Mouse (Mus musculus) adrenal gland, postnatal 36 days (tissue): ENCODE measurements around the gene Ttc34. TPM values are rescaled to one million over a fixed set of nuclear protein-coding genes. Genes with fewer than 3 reads are reported as not detected.
A peak's percentile ranks its signal among the peaks of the same experiment; 100 is the strongest.

Experiments used
- DNase-seq, 2 experiments: peaks; one replicate each; pipeline ENCODE4 v3.0.0; 2021; ENCODE audit warnings: mixed read lengths in 1 of 2
- total RNA-seq, 2 experiments: library from RNA; stranded (reverse); gene quantifications; 2 replicates each; pipeline ENCODE4 v1.2.3; 2021

The Ttc34 gene
- total RNA-seq, 2 experiments from 2014 or later: 0.16 TPM; not detected in 1

DNA sequence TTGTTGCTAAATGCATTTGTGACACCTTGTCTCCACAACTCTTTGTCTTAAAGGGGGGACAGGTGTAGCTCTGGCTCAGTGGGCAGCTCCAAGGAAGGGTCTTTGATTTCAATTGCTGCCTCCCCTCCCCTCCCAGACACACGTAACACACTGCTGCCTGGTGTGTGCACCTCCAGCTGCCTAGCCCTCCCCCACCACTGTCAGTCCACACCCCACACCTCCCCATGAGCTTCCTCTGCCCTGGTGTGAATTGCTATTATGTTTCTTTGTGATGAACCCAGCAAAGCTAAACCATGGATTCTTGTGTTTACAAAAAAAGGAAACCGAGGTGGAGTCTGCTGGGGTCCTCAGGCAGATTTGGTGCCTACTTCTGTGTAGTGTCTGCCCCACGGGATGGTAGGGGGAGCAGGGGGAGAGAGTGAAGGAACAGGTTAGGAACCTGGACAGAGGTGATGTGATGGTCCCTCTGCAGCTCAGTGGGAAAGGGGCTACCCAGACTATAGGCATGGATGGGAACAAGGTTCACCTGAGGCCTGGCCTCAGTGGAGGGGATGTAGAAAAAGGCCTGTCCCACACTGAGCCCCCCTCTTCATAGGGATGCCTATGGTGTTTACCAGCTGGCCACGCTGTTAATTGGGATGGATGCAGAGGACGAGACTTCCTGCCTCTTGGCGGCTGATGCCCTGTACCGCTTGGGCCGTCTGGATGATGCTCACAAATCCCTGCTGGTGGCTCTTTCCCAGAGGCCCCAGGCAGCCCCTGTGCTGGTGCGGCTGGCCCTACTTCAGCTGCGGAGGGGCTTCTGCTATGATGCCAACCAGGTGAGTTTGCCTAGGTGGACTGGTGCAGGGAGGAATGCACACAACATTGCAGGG is 20.3 kb downstream of the Ttc34 start:
- no peak for DNase-seq

DNA sequence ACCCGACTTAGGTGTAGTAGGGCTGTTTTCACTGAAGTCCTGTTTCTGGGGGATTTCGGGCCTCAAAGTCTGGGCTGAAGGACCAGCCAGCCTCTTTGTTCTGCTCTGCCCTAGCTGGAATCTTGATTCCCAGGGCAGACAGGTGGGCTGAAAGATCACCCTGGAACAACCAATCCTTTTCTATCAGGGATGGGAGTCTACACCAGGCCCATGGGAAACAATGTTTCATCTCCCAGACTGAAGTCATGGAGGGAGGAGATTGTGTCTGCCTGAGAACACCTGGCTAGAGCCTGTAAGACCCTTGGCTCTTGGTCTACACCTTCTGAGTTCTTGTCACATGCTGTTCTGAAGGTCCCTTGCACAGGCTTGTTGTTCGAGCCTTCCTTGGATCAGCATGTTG is 21.3 kb downstream of the Ttc34 start:
- no peak for DNase-seq

DNA sequence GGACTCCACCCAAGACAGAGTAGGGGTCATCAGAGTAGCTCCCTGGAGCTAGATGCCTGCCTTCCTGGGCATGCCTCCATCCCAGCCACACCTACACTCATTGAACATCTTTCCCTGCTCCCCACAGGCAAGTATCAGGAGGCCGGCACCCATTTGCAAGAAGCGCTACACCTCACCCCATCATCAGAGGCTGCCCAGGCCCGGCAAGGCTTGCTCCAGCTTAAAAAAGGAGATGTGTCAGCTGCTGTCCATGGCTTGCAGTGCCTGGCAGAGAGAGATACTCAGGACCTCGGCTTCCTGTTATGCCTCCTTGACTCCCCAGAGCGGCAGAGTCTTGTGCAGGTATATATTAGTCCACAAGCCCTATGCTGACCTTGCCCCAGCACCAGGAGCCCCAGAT is 24.7 kb downstream of the Ttc34 start:
- DNase-seq: no peak

DNA sequence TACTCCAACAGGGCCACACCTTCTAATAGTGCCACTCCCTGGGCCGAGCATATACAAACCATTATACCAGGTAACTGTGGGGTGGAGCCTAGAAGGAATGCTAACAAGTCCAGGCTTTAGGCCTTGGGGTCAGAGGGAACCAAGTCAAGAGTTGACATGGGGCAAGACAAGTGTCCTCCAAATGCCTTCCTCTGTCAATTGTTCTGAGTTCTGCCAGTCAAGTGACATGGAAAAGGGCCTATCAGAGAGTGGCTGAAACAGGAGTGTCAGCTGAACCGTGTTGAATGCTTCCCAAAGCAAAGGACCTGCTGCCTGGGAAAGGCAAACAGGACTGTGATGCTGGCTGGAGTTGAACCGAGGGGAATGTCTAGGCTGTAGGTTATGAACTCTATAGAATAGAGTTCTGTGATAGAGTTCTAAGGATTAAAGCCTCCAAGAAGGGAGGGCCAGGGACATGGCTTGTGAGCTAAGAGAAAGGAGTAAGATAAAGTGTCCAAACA is 26.2 kb downstream of the Ttc34 start:
- DNase-seq: no peak

DNA sequence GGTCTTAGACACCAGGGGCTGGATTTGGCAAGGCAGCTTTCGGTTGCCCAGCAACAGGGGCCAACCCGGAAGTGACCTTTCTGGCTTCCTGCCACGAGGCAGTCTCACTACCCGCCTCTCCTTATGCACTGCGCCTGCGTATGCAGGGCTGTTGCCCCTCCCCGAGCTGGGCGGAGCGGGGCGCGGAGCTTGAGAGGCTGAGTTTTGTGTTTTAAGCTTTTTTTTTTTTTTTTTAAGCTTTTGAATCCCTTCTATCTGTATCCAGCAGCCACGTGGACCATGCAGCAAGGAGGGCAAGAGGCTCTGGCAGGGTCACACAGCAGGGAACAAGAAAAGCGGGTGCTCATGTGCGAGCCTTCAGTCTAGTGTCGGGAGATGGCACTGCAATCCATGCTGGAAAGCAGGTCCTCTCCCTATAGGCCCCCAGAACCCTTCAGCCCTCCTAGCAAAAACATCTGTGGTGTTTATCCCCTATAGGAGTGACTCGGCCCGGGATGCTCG is 27.1 kb downstream of the Ttc34 start:
- peak; percentile 93 to 96 for DNase-seq

DNA sequence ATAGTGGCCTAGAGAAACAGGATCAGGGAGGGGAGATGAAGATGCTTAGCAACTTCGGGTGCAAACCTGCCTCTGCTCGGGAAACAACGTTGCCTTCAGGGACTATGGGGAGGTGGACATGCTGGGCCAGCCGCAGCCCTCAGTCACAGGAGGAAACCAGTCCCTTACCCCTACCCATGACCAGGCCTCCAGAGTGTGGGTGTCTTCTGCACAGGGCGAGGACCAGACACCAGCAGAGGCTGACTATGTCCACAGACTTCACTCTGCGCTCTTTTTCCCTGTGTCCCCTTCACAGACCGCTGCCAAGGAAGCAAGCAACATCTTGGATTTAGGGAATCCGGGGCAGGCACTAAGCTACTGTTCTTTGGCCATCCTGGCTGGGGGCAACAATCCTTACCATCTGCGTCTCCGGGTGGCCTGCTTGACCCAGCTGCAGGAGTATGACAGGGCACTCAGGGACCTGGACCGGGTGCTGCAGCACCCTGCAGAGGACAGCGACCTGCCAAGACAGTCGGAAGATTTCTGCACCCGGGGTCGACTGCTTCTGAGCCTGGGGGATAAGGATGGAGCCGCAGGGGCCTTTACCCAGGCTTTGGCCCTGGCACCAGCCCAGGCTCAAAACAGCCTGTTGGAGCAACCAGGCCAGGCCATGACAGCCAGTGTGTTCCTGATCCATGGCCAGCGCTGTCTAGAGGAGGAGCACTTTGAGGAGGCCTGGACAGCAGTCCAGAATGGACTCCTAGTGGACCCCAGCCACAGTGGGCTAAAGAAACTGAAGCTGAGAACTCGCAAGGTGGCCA is 27.9 kb downstream of the Ttc34 start:
- no peak for DNase-seq

DNA sequence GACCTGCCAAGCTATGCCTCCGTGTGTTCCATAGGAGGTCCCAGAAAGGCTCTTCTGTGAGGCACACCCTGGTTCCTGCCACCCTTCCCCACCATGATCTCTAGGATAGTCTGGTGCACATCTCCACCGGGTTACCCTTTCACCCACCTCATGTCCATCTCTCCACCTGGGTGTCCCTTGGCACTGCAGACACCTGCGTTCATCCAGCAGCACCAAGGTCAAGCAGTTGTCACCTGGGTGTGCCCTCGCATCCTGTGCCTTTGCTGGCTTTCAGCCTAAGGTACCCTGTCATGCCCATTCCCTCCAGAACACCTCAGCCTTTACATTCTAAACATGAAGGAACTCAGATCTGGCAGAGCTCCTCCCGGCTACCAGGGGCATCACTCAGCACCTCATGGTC is 29.1 kb downstream of the Ttc34 start:
- no peak for DNase-seq

DNA sequence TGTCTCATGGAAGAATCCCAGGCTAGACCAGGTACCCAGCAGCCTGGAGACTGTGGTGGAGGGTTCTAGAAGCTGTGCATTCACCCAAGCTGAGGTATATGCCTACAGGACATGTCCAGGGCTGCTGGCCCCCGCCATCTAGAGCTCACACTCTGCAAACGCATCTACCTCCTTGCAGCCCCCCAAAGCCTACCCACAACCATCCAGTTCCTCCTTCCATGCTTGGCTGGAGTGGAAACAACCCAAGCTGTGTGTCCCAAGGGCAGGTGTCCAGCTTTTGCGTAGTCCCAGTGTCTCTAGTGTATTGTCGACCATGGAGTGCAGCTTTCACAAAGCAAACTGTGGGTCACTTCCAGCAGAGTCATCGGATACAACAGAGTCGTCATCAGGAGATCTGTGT is 30.0 kb downstream of the Ttc34 start:
- no peak for DNase-seq

DNA sequence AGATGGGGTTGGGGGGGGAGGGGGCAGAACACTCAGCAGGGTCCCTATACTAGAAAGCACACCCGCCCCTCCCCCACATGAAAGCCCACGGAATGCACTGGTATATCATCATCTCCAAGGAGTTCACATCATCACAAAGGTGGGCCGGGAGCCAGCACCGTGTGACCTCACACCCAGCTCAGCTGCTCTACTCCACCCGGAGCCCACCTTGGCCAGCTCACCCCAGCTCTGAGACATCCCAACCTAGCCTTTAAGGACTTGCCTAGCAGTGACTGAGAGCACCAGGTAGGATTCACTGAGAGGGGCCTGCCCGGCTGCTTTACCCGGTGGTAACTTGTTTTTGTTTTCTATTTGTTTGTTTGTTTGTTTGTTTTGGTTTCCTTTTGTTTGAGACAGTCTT is 32.2 kb downstream of the Ttc34 start, which contains the start of gene Mmel1:
Mmel1 (plus strand) TSS at position 146 of the 400 bp plus-strand sequence.
- DNase-seq: no peak

DNA sequence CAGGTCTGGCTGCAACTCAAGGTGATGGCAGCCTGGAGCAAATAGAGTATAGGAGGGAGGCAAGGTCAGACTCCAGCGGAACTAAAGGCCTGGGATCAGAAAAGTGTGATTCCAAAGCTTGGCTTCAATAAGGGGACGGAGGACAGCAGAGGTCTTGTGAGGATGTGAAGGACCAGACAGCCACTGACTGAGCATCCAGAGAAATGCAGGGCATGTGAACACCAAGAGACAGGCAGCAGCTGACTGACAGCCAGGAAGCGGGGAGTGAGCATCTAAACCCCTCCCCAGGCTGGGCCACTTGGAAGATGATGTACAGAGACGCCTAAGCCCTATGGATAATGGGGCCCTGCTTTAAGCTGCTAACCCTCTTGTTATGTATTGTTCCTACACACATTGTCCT is 33.5 kb downstream of the Ttc34 start:
- no peak for DNase-seq

DNA sequence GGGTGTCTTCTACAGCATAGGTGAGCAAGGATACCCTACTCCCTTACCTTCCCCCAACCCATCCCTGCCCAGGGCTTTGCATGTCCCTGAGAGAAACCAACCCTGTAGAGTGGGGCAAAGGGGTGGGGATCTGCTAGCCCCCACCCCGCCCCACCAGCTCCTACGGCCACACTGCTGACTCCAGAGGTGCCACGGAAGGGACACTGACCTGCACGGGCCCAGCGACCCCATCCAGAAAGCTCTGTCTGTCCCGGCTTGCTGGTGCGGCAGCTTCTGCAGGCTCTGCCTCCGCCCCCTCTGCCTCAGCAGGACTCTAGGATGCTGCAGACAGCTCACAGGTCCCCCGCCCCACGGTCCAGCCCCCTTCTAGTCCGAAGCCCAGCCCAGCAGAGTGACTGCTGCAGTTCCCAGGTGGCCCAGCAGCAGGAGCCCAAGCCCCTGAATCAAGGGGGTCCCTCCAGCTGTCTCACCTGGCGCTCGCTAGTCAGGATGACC is 34.5 kb downstream of the Ttc34 start:
- no peak for DNase-seq

DNA sequence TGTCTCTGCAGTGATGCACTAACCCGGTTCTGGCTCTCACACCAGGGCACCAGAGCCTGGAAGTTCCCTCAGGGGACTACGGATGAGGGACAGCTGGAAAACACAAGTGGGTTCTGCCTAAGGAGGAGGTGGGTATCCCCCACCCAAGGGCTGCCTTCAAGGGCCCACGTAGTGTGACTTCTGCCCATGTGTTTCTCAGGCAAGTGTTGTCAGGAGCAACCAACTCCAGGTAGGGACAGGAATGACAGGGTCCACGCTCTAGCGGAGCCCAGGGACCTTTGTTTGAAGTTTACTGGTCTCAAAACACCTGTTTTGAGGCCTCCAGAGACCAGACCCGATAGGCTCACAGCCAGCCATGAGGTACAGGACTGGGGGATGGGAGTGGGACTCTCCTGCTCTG is 35.9 kb downstream of the Ttc34 start:
- no peak for DNase-seq

DNA sequence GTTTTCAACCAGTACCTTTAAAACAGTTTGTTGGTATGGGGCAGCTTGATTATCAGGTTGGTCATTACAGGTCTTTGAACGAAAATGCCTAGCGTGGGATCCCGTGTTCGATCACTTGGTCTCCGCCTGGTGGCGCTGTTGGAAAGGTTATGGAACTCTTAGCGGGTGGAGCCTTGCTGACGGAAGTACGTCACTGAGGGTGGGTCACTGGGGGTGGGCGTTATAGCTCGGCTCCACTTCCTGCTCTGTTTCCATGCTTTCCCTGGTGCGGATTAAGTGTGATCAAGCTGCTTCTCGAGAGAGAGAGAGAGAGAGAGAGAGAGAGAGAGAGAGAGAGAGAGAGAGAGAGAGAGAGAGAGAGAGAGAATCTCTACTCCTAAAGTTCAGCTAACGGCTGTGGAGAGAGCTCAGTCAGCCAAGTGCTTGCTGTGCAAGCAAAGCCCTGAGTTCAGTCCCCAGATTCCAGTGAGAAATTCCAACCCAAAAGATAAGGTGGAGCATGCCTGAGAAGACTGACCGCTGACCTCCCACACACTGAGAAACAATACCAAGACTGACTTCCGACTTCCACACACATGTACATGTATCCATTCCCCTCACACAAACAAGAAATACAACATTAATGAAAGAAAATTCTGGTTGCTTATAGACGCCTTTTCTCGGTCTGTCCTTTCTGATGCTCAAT is 40.7 kb downstream of the Ttc34 start:
- peak; percentile 94 for DNase-seq

DNA sequence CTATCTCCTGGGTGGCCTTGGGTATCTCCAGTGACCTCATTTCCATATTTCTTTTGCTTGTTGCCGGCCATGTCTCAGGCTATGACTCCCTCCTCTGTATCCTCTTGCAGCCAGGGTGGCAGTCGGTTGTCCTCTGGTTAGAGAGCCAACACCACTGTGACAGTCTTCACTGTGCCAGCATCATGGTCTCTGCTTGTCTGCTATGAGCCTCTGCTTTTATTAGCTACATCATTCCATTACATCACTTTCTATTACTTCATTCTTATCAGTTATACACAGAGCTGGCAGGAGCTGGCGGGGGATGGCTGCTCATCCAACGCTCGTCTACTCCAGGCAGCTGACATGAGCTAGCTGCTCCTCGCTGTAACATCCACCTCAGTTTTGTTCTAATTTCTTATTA is 43.5 kb downstream of the Ttc34 start:
- DNase-seq: peak; percentile 21 to 44

DNA sequence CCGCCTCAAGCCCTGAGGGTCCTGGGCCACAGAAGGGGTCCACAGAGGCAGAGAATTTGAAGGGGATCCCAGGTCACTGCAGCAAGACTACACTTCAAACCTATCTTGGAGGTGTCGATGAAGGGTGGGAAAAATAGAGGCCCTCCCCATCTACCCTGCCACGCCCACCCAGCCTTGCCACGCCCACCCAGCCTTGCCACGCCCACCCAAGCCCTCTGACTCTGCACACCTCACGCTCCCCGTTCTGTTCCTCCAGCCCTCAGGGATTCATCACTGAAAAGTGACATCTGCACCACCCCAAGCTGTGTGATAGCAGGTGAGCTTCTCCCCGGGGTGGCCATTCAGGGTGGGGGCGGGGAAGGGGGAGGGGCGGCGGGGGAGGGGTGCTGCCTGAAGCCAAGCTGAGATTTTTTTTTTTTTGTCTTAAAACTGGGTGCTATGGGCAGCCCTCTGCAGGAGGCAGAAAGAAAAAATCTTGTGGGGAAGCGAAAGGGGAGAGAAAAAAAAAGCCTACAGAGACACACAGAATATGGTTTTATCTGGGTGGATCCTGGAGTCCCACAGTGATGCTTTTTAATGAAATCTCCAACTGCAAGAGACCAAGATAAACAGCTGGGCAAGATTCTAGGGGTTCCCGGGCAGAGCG is 44.9 kb downstream of the Ttc34 start:
- no peak for DNase-seq

DNA sequence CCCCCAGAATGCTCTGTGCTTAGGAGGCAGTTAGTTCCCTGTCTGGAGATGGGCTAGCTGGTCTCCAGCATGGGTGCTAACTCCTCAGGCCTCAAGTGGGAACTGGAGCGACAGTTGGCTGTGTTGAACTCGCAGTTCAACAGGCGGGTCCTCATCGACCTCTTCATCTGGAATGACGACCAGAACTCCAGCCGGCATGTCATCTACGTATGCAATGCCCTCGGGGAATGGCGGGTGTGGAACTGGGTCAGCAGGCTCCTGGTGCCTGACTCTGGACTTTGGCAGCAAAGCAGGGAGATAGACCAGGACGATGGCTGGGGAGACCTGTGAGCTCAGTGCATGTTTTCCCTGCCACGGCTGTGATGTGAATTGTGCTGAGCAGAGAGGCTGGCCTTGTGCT is 48.2 kb downstream of the Ttc34 start:
- DNase-seq: no peak

DNA sequence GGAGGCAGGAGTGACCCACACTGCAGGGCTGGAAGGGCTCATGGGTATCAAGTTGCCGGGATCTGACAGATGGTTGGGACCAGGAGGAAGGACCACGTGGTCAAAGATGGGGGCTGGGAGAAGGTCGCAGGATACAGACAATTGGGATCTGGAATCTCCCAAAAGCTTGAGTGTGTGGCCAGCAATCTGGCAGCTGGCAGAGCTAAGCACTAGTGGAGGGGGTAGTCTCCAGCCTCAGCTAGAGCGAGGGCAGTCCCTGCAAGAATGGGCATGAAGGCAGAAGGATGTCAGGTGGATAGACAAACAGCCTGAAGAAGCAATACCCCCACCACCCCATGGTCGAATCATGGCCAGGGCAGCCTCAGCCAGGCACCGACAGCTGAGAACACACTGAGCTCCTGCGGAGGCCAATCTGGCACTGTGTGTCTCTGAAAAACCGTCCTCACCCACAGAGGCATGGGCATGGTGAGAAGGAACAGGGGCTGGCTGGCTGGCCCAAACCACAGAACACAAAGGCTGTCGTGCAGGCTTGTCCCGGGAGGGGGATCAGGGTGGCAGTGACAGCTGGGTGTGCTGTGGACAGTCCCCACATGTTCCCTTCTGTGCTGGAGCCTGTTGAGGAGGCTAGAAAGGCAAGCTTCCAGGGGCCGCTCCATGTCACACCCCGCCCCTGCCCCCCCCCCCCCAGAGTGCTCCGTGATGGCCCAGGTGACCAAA is 49.8 kb downstream of the Ttc34 start:
- no peak for DNase-seq

DNA sequence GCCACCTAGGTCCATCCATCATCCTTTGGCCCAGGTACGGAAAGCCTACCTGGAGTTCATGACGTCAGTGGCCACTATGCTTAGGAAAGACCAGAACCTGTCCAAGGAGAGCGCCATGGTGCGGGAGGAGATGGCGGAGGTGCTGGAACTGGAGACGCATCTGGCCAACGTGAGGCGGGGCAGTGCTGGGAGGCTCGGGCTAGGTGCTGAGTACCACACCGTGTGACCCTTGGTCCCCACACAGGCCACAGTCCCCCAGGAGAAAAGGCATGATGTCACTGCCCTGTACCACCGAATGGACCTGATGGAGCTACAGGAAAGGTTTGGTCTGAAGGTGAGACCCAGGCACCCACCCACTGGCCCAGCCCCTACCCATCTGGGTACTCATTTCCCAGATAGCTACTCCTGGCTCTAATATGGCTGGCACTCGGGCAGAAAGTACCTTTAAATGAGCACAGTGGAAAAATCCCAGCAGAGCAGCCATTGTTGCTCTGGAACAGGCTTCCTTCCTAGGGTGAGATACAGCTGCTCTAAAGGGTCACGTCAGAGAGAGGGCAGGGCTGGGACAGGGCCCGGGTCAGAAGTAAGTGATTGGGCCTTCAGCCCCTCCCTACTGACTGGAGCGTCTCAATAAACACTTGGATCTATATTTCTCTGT is 50.5 kb downstream of the Ttc34 start:
- no peak for DNase-seq

DNA sequence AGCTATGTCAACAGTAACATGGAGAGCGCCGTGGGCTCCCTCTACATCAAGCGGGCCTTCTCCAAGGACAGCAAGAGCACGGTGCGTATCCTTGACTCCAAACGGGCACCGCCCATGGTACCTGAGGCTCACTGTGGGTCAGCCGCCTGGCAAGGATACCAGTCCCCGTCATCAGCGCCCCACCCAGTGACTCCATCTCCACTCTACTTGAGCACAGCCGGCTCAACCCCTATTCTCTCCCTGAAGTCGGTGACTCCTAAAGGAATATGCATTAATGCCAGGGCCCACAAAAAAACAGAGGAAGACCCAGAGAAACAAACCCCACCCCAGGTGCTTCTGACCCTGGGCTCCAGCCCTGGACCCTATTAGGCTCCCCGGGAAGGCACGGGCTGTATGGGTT is 53.6 kb downstream of the Ttc34 start:
- DNase-seq: no peak

DNA sequence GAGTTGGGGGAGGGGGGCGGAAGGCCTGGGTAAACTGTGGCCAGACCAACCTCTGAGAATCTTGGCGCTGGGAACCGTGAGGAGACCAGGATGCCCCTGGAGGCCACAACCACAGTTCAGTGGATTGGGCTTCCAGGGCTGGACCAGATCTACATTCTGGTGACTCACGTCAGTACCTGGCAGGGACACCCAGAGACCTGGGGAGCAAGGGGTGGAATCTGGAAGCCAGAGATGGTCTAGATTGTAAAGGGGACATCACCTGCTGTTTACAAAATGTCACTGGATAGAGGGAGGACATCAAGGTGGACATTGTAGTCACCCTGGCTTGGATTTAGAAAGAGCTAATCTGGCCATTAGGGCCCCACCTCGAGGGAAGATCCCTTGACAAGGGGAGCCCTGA is 58.3 kb downstream of the Ttc34 start:
- DNase-seq: no peak
